Mouse (Mus musculus): ENCODE results near the gene F2rl2.

- no peak for TF ChIP-seq POLR2A (IDR thresholded peaks at IDR 0.05; ENCODE audit: borderline replicate concordance, extremely low read depth, insufficient read depth, insufficient read length, poor library complexity, severe bottlenecking)
- TF ChIP-seq CTCF (IDR thresholded peaks at IDR 0.05; ENCODE audit: borderline replicate concordance, extremely low read depth, insufficient read depth, insufficient read length) = no peak
Measured at GRCm38 (mm10) chr13:95745451-95745850, 48.8 kb downstream of the F2rl2 start.
